Mouse (Mus musculus) ZHBTc4 (cell line): Measurements from ENCODE around the gene Slc3a2.
A peak's percentile ranks its signal among the peaks of the same experiment; 100 is the strongest.

Experiments
- DNase-seq: peaks from one replicate; pipeline ENCODE4 v3.0.0-alpha.2; 2011; ENCODE audit warnings: low read depth, low spot score

The Slc3a2 gene

DNA sequence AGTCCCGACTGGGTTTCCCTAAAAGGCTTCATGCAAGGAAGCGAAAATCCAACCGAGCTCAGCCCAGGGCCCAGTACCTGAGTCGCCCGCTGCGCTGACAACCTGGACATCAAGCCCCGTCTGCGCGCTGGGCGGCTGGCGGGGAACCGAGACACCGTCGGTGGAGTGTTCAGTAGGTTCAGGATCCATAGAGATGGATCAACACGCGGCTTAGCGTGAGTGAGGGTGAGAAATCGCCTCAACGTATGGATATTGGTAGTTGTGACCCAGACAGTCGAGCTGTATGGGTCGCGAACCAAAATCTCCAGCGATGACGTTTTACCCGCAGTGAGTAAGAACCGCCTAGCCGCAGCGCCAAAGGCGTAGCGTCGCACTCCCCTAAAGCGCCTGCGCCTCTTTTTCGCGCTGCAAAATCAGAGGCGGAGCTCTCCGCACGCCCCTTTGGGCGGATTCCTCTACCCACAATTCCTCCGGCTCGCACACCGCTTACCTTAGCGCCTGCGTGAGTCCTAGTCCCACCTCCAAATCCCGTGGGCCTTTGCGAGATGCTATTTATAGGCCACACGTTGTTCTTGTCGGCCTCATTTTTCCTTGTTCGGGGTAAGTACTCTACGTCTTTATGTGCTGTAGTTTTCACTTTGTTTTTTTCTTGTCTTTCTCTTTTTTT is at the start of gene Slc3a2:
TSS of gene Slc3a2 (minus strand) at position 463 of the 667 bp plus-strand sequence.
- DNase-seq: peak; percentile 99

DNA sequence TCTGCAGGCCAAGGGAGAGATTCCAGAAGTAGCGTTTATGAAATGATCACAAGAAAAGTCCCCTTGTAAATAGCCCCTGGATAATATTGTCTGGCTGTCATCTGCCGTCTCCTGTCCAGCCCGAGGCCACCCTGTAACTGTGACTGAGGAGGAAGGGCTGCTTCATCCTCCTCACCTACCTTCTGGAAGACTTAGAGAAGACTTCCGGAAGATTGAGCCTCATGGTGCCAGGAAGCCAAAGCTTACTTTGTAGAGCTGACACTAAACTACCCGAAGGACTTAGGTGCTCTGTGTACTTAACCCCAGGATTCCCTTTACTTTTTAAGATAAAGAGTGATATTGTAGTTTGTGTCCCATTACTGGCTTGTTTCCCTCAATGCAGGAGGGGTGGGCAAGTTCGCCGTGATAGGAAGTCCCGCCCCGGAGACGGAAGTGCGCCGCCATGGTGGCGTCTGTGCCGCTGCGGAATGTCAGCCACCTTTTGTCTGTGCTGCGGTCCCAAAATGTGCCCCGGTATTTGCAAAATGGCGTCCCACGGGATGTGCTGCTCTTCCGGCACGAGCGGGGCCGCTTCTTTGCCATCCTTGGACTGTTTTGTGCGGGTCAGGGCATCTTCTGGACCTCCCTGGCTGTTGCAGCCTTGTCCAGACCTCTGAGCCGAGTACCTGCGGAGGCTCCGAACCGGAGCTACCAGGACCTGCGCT is 47.5 kb upstream of the Slc3a2 start, which contains the start of gene Tmem223:
TSS of gene Tmem223 (plus strand) at position 430 of the 704 bp plus-strand sequence.
- peak; percentile 91 for DNase-seq

DNA sequence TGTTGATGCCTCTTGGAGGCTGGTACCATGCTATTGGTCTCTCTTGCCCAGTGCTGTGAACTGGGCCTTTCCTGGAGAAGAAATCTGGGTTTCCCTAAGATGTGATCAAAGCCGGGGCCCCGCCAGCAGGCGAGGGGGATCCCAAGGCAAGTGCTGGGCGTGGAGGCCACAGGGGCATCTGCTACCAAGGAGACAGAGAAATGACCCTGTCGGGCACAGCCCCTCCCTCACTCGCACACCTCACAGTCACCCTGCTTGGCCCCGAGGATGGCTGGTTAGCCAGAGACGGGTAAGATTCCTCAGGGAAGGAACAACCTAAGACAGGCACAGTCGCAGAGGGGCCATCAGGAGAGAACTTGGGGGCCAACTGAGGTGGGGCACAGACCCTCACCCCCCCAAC is 42.4 kb upstream of the Slc3a2 start:
- DNase-seq: no peak

- no peak for DNase-seq
These were observed 40.1 kb upstream of the Slc3a2 start for GRCm38 (mm10) chr19:8763276-8763675.

DNA sequence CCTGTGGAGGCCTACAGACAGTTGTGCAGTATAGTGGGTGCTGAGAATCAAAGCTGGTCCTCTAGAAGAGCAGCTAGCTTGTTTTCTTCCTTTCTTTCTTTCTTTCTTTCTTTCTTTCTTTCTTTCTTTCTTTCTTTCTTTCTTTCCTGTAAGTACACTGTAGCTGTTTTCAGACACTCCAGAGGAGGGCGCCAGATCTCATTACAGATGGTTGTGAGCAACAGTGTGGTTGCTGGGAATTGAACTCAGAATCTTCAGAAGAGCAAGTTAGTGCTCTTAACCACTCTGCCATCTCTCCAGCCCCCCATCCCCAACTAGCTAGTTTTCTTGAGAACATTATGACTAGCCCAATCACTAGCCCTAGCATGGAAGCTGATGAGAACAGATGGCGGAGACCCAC is 37.6 kb upstream of the Slc3a2 start:
- DNase-seq: peak; percentile 35

- DNase-seq: no peak
These were observed 35.7 kb upstream of the Slc3a2 start for GRCm38 (mm10) chr19:8758899-8759298.

- DNase-seq: no peak
These were observed 34.4 kb upstream of the Slc3a2 start for GRCm38 (mm10) chr19:8757471-8757998.

DNA sequence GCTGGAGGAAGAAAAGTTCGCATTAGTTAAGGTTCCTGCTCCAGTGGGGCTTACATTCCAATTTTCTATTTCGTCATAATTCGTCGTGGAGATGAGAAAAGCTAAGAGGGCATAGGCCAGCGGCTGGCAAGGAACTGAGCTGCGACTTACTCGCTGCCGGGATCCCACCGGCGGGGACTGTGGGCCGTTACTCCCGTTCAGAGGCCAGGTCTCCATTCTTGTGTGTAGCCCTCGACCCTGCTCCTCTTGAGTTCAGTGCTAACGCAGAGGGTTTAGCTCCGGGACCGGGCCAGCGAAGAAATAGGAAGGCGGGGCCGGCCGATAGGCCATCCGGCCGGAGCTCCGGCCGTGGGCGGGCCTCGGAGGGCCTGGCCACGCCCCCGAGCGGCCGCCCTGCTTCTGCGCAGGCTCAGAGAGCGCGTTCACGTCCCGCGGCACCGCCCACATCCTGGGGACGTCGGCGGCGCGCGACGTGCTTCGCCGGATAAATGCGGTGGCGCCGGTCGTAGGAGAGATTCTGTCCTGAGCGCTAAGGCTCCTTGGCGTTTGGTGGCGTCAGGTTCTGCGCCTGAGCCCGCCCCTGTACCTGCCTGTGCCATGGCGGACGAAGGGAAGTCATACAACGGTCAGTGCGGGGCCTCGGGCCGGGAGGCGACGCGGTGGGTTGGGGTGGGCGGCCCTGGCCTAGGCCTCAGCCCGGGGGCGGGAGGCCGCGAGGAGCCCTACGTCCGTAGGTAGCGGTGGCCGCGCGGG is 33.6 kb upstream of the Slc3a2 start, which contains the start of gene Nxf1:
TSS of gene Nxf1 (plus strand) at position 439 of the 753 bp plus-strand sequence.
- DNase-seq: peak; percentile 98

DNA sequence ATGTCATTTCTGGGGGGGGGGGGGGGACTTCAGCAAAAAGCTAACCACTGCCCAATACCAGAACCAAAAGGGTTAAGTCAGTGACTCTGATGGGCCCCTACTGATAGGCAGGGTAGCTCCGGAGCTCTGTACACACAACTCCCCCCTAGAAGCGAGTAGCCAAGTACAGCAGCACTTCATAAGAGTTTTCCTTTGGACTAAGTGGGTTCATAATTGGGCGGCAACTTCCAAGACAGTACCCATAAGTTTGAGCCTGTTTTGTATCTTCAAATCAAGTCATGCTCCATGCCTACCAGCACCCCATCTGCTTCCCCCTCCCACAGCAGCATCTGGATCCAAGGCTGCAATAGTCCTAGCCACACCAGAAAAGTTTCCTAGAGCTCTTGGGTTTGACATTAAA is 32.5 kb upstream of the Slc3a2 start:
- DNase-seq: no peak

GRCm38 (mm10) chr19:8747368-8747767 is 24.2 kb upstream of the Slc3a2 start:
- peak; percentile 69 for DNase-seq

DNA sequence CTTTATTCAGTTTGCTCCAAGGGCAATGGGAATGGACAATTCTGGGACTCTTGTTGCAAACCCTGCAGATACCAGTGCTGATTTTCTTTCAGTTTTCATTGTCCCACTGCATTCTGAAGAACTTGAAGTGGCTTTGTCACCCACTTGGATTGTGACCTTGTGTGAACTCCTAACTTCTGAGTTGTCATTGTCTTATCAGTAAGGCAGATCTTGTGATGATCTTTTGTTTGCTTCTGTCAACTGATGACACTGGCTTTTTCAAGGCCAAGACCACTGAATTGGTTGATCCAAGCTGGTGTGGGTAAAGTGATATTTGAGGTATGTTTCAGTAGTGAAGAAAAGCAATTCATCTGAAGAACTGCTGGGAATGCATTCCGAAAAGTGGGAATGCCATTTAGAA is 22.2 kb upstream of the Slc3a2 start:
- DNase-seq: no peak

DNA sequence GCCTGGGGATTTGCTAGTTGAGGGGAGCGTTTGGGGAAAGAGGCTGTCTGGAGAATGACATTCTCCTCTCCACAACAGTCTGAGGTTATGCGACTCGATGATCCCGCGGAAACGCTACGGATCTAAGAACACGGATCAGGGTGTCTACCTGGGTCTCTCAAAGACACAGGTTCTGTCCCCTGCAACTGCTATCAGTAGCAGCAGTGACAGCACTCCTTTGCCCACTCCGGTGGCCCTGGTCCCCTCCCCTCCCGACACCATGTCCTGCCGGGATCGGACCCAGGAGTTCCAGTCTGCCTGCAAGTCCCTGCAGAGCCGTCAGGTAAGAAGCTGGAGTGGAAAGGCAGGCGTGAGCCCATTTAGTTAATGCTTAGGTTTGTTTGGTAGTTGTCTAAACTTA is 19.0 kb upstream of the Slc3a2 start:
- DNase-seq: no peak

- DNase-seq: peak; percentile 99
These were observed 18.2 kb upstream of the Slc3a2 start, which contains the start of gene Stx5a for GRCm38 (mm10) chr19:8741243-8741869. Stx5a (plus strand) TSS chr19:8741413.

DNA sequence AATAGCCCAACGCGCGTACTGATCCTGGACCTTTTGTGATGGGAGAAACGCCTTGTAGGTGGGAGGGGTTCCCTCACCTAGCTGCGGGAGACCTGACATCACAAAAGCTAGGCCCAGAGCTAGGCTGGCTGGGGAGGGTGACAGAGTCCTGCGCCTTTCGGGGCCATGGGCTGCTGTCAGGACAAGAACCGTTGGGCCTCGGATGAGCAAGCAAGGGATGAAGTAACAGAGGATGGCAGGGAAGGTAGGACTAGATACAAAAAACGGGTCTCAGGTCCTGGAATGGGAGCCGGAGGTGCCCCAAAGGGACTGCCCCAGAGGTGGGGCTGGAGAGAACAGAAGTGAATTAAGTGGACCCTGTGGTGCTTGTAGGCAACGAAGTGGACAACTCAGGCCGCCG is 17.4 kb upstream of the Slc3a2 start, which contains the start of gene 1700092M07Rik:
TSS of gene 1700092M07Rik (plus strand) at position 116 of the 400 bp plus-strand sequence.
- DNase-seq: peak; percentile 74

DNA sequence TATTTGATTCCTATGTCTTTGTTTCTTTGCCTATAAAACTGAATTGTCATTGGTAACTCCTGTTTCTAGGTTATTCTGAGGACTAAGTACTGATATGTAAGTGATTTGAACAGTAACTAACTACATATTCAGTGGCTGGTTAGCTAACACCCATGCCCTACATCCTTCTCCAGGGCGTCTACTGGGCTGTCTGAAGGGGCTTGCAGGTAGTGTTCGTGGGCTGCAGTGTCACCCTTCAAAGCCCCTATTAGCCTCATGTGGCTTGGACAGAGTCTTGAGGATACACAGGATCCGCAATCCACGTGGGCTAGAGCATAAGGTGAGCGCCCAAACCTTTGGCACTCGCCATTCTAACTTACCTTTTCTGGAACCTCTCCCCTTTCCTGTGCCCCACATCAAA is 16.5 kb upstream of the Slc3a2 start:
- DNase-seq: no peak

DNA sequence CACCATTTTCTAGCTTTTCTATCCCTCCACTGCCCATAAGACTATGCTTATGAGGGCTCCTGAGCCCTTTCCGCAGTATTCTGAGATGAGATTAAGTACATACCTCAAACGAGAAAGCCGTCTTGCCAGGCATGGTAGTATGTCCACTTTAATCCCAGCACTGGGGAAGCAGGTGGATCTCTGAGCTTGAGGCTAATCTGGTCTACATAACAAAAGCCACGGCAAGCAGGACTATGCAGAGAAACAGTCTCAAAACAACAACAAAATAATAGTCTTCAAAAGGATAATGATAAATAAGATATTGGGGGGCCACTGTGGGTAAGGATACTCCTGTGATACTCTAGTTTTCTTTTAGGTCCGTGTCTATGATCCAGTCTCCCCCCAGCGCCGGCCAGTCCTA is 15.7 kb upstream of the Slc3a2 start:
- no peak for DNase-seq

- DNase-seq: peak; percentile 77
These were observed 12.9 kb upstream of the Slc3a2 start for GRCm38 (mm10) chr19:8736160-8736467.

- peak; percentile 96 for DNase-seq
These were observed 12.4 kb upstream of the Slc3a2 start, which contains the start of gene Wdr74 for GRCm38 (mm10) chr19:8735389-8736159. Wdr74 (plus strand) TSS chr19:8735827.

GRCm38 (mm10) chr19:8734334-8734733 is 11.2 kb upstream of the Slc3a2 start:
- no peak for DNase-seq

DNA sequence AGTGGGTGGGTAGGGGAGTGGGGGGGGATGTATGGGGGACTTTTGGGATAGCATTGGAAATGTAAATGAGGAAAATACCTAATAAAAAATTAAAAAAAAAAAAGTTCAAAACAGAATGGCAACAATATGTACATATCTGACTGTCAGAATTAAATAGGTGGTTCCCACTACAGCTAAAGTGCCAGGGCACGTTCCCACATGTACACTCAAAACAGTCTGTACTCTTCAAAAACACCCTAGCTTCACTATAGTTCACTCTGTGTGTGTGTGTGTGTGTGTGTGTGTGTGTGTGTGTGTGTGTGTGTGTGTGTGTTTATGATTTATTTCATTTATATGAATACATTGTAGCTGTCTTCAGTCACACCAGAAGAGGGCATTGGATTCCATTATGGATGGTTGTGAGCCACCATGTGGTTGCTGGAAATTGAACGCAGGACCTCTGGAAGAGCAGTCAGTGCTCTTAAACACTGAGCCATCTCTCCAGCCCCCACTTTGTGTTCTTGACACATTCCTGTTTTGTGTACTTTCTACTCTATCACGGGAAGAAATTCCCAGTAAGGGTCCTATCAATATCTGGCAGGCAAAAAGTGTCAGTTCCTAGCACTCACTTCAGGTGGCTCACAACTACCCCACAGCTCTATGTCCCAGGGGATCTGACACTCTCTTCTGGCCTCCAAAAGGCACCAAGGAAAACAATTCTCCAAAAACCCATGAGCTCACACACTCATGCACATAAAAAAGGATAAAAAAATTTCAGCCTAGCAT is 5.3 kb upstream of the Slc3a2 start:
- DNase-seq: peak; percentile 63
